Mouse (Mus musculus) small intestine, adult 2 months (tissue): ENCODE results near the gene Mdga1. TPM values are rescaled to one million over a fixed set of nuclear protein-coding genes. Genes with fewer than 3 reads are reported as not detected.

Source experiments
- H3K27ac ChIP-seq: fragments of 200-500 bp; 2 replicates; pipeline ENCODE4 v1.5.1; 2012; ENCODE audit warnings: low read depth, low read length, control low read depth, inconsistent platforms; ENCODE audit not compliant: insufficient read depth
- H3K27me3 ChIP-seq: fragments of 200-500 bp; 2 replicates; pipeline ENCODE4 v1.6.1; 2012; ENCODE audit warnings: mild to moderate bottlenecking, moderate library complexity, low read length, inconsistent platforms; ENCODE audit not compliant: control insufficient read depth, insufficient read depth
- H3K36me3 ChIP-seq: fragments of 200-500 bp; 2 replicates; pipeline ENCODE4 v1.6.1; 2012; ENCODE audit warnings: mild to moderate bottlenecking, low read length, control low read depth, inconsistent platforms; ENCODE audit not compliant: control insufficient read depth, insufficient read depth
- H3K4me1 ChIP-seq: fragments of 200-500 bp; 2 replicates; pipeline ENCODE4 v1.6.1; 2012; ENCODE audit warnings: low read length, inconsistent platforms, mixed read lengths; ENCODE audit not compliant: control insufficient read depth, insufficient read depth, insufficient read length
- H3K4me3 ChIP-seq: fragments of 200-500 bp; 2 replicates; pipeline ENCODE4 v1.5.1; 2012; ENCODE audit warnings: low read depth, mild to moderate bottlenecking, control low read depth, inconsistent platforms, low read length, moderate library complexity
- CTCF ChIP-seq: fragments of 200-500 bp; IDR thresholded peaks from 2 replicates; pipeline ENCODE4 v1.5.1; 2012; ENCODE audit warnings: low read depth, mild to moderate bottlenecking, control low read depth, inconsistent platforms, low read length, moderate library complexity, mixed read lengths; ENCODE audit not compliant: insufficient replicate concordance, insufficient read length; ENCODE audit errors: extremely low read depth
- POLR2A ChIP-seq: fragments of 200-500 bp; IDR thresholded peaks from 2 replicates; pipeline ENCODE4 v1.6.1; 2012; ENCODE audit warnings: low read depth, mild to moderate bottlenecking, control low read depth, inconsistent platforms, low read length, moderate library complexity
- WGBS: fragments of 180-500 bp; shearing (Covaris S2); methylation state at CpG from one replicate; pipeline ENCODE4 v1.1.7; 2018; 5-methylcytosine and 5-hydroxymethylcytosine counted together
- polyA plus RNA-seq: library from polyadenylated mRNA; depleted of rRNA; stranded (reverse); fragments of >200 nt; gene quantifications from 2 replicates; pipeline ENCODE4 v1.2.3, GENCODE M21; 2012

Mdga1 gene
- polyA plus RNA-seq, 1 experiment, result 1.1 TPM

- TF ChIP-seq CTCF (no peak), POLR2A (no peak)
- H3K27me3 ChIP-seq, result no peaks in the 10 kb centered on the region
- H3K27ac ChIP-seq, result no peak overlapping the region
- WGBS, result 86% methylated on average over 8 of the region's 8 CpGs
- H3K4me3 ChIP-seq, result no peak overlapping the region
- H3K36me3 ChIP-seq, result no peaks in the 10 kb centered on the region
- no peaks in the 10 kb centered on the region for H3K4me1 ChIP-seq
These were observed 23.6 kb upstream of the Mdga1 start for GRCm38 (mm10) chr17:29993488-29993887.

DNA sequence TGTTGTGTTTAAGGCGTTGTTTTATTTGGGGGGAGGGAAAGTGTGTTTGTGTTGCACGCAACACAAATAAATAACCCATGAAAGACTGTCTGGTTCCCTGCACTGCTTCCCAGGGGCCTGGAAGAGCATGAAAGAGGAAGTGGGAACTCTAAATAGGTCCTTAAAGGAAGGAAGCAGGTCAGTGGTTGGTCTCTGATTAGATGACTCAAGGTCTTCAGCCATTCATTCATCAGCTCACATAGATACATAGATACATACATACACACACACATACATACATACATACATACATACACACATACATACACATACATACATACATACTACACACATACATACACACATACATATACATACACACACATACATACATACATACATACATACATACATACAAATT, 21.0 kb upstream of the Mdga1 start:
- no peaks in the 10 kb centered on the region for H3K27me3 ChIP-seq
- H3K36me3 ChIP-seq, result no peaks in the 10 kb centered on the region
- no peak overlapping the region for H3K27ac ChIP-seq
- TF ChIP-seq POLR2A (no peak), CTCF (no peak)
- no peaks in the 10 kb centered on the region for H3K4me1 ChIP-seq
- WGBS, result 82% methylated on average over 2 of the region's 2 CpGs
- H3K4me3 ChIP-seq, result no peak overlapping the region

DNA sequence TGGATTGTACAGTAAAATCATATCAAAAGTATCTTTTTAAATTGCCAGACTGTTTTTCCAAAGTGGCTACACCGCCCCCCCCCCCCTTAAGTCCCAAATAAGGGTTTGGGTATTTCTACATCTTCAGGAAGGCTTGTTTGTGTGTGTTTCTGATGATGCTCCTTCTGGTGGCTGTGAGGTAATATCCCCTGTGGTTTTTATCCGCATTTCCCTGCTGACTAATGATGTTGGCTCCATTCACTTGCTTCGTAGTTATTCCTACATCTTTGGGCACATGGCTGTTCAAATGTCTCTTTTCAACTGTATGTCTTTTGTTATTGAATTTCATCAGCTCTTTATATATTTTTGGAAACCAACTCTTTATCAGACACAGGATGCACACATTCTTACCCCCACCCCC, 20.2 kb upstream of the Mdga1 start:
- TF ChIP-seq POLR2A (no peak), CTCF (no peak)

GRCm38 (mm10) chr17:29989653-29990052, 19.8 kb upstream of the Mdga1 start:
- no peaks in the 10 kb centered on the region for H3K4me1 ChIP-seq
- 75% methylated on average over 5 of the region's 5 CpGs for WGBS
- TF ChIP-seq CTCF (no peak), POLR2A (no peak)
- no peaks in the 10 kb centered on the region for H3K36me3 ChIP-seq
- no peak overlapping the region for H3K27ac ChIP-seq
- no peak overlapping the region for H3K4me3 ChIP-seq
- no peaks in the 10 kb centered on the region for H3K27me3 ChIP-seq

More for the DNA sequence above, 20.2 kb upstream of the Mdga1 start:
- Histone ChIP-seq H3K36me3 (no peaks in the 10 kb centered on the region), H3K4me1 (no peaks in the 10 kb centered on the region), H3K4me3 (no peak overlapping the region), H3K27ac (no peak overlapping the region), H3K27me3 (no peaks in the 10 kb centered on the region)
- 95% methylated on average over 3 of the region's 3 CpGs for WGBS

GRCm38 (mm10) chr17:29988141-29988540, 18.3 kb upstream of the Mdga1 start:
- H3K4me3 ChIP-seq, result no peak overlapping the region
- 37% methylated on average over 5 of the region's 5 CpGs for WGBS
- TF ChIP-seq POLR2A, result no peak
- TF ChIP-seq CTCF, result no peak
- no peaks in the 10 kb centered on the region for H3K27me3 ChIP-seq
- no peaks in the 10 kb centered on the region for H3K36me3 ChIP-seq
- no peak overlapping the region for H3K27ac ChIP-seq
- no peaks in the 10 kb centered on the region for H3K4me1 ChIP-seq

DNA sequence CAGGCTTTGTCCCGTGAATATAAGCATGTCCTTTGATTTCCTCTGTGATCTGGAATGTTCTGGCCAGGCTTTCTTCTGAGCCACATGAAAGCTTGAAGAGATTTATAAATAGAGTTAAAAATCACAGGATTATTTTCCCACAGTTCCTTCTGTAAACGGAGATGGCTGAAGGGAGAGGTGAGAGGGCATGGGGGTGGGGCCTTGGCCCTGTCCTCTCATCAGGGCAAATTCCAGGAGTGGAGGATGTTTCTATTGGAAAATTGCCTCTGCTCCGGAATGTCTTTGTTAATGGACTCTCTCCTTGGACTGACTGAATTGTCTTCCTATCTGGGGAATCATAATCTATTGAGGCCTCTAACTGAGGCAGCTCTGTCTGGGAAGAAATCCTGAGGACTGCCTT, 15.6 kb upstream of the Mdga1 start:
- TF ChIP-seq POLR2A (no peak), CTCF (no peak)
- Histone ChIP-seq H3K27ac (no peak overlapping the region), H3K4me1 (no peaks in the 10 kb centered on the region), H3K27me3 (no peaks in the 10 kb centered on the region), H3K4me3 (no peak overlapping the region), H3K36me3 (no peaks in the 10 kb centered on the region)
- 36% methylated on average over 3 of the region's 3 CpGs for WGBS

DNA sequence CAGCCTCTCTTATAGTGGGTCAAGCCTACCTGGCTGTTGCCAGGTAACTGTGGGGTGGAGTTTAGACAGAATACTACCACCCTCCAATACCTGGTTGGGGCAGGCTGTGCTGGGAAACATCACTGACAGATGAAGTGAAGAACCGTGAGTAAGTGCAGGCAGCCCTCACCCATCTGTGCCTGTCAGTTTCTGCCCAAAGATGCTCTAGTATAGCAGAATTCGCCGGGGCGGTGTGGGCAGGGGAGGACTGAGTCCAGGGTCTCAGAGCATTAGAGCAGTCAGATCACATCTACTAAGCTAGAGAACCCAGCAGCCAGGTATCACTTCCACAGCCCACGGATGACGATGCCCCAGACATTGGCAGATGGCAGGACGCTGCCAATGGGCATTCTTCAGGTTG, 15.0 kb upstream of the Mdga1 start:
- H3K27me3 ChIP-seq, result no peaks in the 10 kb centered on the region
- no peak overlapping the region for H3K27ac ChIP-seq
- H3K36me3 ChIP-seq, result no peaks in the 10 kb centered on the region
- no peak overlapping the region for H3K4me3 ChIP-seq
- WGBS, result 79% methylated on average over 7 of the region's 7 CpGs
- TF ChIP-seq POLR2A (no peak), CTCF (no peak)
- peaks cover 4% of the 10 kb centered on the region; the same call in 1 of the 2 replicates for H3K4me1 ChIP-seq

- Histone ChIP-seq H3K36me3 (no peaks in the 10 kb centered on the region), H3K27ac (no peak overlapping the region), H3K4me1 (peaks cover 13% of the 10 kb centered on the region), H3K27me3 (no peaks in the 10 kb centered on the region), H3K4me3 (no peak overlapping the region)
- TF ChIP-seq POLR2A (no peak), CTCF (no peak)
- 84% methylated on average over 5 of the region's 5 CpGs for WGBS
These were observed 13.3 kb upstream of the Mdga1 start for GRCm38 (mm10) chr17:29983190-29983589.
